Mouse (Mus musculus): ENCODE results near the gene Pycr1. TPM values are rescaled to one million over a fixed set of nuclear protein-coding genes. Genes with fewer than 3 reads are reported as not detected.

Gene Pycr1
- total and polyA plus RNA-seq, 2 experiments, result 0.61 to 2.6 TPM

GRCm38 (mm10) chr11:120657301-120657700 is 13.7 kb upstream of the Pycr1 start:
- Histone ChIP-seq H3K27ac (replicated peaks; ENCODE audit: insufficient read depth, low read depth, low read length) (no peak overlapping the region), H3K4me3 (ENCODE audit: insufficient read depth, low read depth, low read length) (no peak overlapping the region), H3K9ac (ENCODE audit: low read depth, low read length) (no peak overlapping the region), H3K79me2 (ENCODE audit: control insufficient read depth, insufficient read depth, low read length) (no peaks in the 10 kb centered on the region), H3K27me3 (ENCODE audit: control insufficient read depth, insufficient read depth, low read length) (no peaks in the 10 kb centered on the region), H3K4me1 (ENCODE audit: control insufficient read depth, insufficient read depth, low read length) (0 out of 2 replicates have a peak, but pooled peaks cover 3% of the 10 kb centered on the region), H3K36me3 (ENCODE audit: control insufficient read depth, insufficient read depth, low read length) (no peaks in the 10 kb centered on the region; the same call in 1 of the 2 replicates)
- no peak for TF ChIP-seq POLR2A (IDR thresholded peaks at IDR 0.05; ENCODE audit: extremely low read depth, insufficient read depth, low read length)
- no peak for TF ChIP-seq CTCF (IDR thresholded peaks at IDR 0.05; ENCODE audit: low read depth, low read length)
- peak; percentile 49 for DNase-seq (ENCODE audit: extremely low read depth, low read depth, low spot score)
- WGBS, result 29% methylated on average over 4 of the region's 4 CpGs

GRCm38 (mm10) chr11:120654741-120655140 is 11.2 kb upstream of the Pycr1 start:
- Histone ChIP-seq H3K27me3 (ENCODE audit: control insufficient read depth, insufficient read depth, low read length) (no peaks in the 10 kb centered on the region), H3K9ac (ENCODE audit: low read depth, low read length) (no peak overlapping the region), H3K36me3 (ENCODE audit: control insufficient read depth, insufficient read depth, low read length) (no peaks in the 10 kb centered on the region; the same call in 1 of the 2 replicates), H3K79me2 (ENCODE audit: control insufficient read depth, insufficient read depth, low read length) (no peaks in the 10 kb centered on the region), H3K4me3 (ENCODE audit: insufficient read depth, low read depth, low read length) (no peak overlapping the region), H3K4me1 (ENCODE audit: control insufficient read depth, insufficient read depth, low read length) (no peaks in the 10 kb centered on the region), H3K27ac (replicated peaks; ENCODE audit: insufficient read depth, low read depth, low read length) (no peak overlapping the region)
- DNase-seq (ENCODE audit: extremely low read depth, low read depth, low spot score), result peak; percentile 55
- WGBS, result 72% methylated on average over 3 of the region's 3 CpGs
- TF ChIP-seq CTCF (IDR thresholded peaks at IDR 0.05; ENCODE audit: low read depth, low read length), result no peak
- TF ChIP-seq POLR2A (IDR thresholded peaks at IDR 0.05; ENCODE audit: extremely low read depth, insufficient read depth, low read length), result no peak

- DNase-seq (ENCODE audit: extremely low read depth, low read depth, low spot score), result peak; percentile 45
- no peak for TF ChIP-seq POLR2A (IDR thresholded peaks at IDR 0.05; ENCODE audit: extremely low read depth, insufficient read depth, low read length)
- peak; percentile 51; the same call in 1 of the 2 replicates for TF ChIP-seq CTCF (IDR thresholded peaks at IDR 0.05; ENCODE audit: low read depth, low read length)
- no peak overlapping the region for H3K27ac ChIP-seq (replicated peaks; ENCODE audit: insufficient read depth, low read depth, low read length)
- H3K4me3 ChIP-seq (ENCODE audit: insufficient read depth, low read depth, low read length), result no peak overlapping the region
- no peaks in the 10 kb centered on the region for H3K27me3 ChIP-seq (ENCODE audit: control insufficient read depth, insufficient read depth, low read length)
- H3K36me3 ChIP-seq (ENCODE audit: control insufficient read depth, insufficient read depth, low read length), result no peaks in the 10 kb centered on the region; the same call in 1 of the 2 replicates
- no peaks in the 10 kb centered on the region for H3K79me2 ChIP-seq (ENCODE audit: control insufficient read depth, insufficient read depth, low read length)
- WGBS, result 74% methylated on average over 3 of the region's 3 CpGs
- H3K4me1 ChIP-seq (ENCODE audit: control insufficient read depth, insufficient read depth, low read length), result no peaks in the 10 kb centered on the region
- no peak overlapping the region for H3K9ac ChIP-seq (ENCODE audit: low read depth, low read length)
Measured at GRCm38 (mm10) chr11:120651872-120652271, 8.3 kb upstream of the Pycr1 start.

GRCm38 (mm10) chr11:120648001-120648476 is 4.5 kb upstream of the Pycr1 start, which contains the start of gene Myadml2:
Gene Myadml2, minus strand, starts transcription at chr11:120648158.
- H3K9ac ChIP-seq (ENCODE audit: low read depth, low read length), result no peak within 1 kb of the TSS
- H3K4me3 ChIP-seq (ENCODE audit: insufficient read depth, low read depth, low read length), result no peak within 1 kb of the TSS
- 12% methylated on average over 13 of the region's 13 CpGs for WGBS
- no peak within 1 kb of the TSS for H3K27ac ChIP-seq (replicated peaks; ENCODE audit: insufficient read depth, low read depth, low read length)
- no peaks in the 10 kb centered on the region for H3K27me3 ChIP-seq (ENCODE audit: control insufficient read depth, insufficient read depth, low read length)
- H3K36me3 ChIP-seq (ENCODE audit: control insufficient read depth, insufficient read depth, low read length), result no peaks in the 10 kb centered on the region
- H3K79me2 ChIP-seq (ENCODE audit: control insufficient read depth, insufficient read depth, low read length), result no peaks in the 10 kb centered on the region
- DNase-seq (ENCODE audit: extremely low read depth, low read depth, low spot score), result no peak
- TF ChIP-seq CTCF (IDR thresholded peaks at IDR 0.05; ENCODE audit: low read depth, low read length) (no peak), POLR2A (IDR thresholded peaks at IDR 0.05; ENCODE audit: extremely low read depth, insufficient read depth, low read length) (no peak)
- peaks cover under 1% of the 10 kb centered on the region; the same call in 1 of the 2 replicates for H3K4me1 ChIP-seq (ENCODE audit: control insufficient read depth, insufficient read depth, low read length)

GRCm38 (mm10) chr11:120647047-120647830 is 3.7 kb upstream of the Pycr1 start:
- TF ChIP-seq POLR2A (IDR thresholded peaks at IDR 0.05; ENCODE audit: extremely low read depth, insufficient read depth, low read length), result no peak
- no peak for TF ChIP-seq CTCF (IDR thresholded peaks at IDR 0.05; ENCODE audit: low read depth, low read length)
- no peaks in the 10 kb centered on the region for H3K36me3 ChIP-seq (ENCODE audit: control insufficient read depth, insufficient read depth, low read length)
- H3K27me3 ChIP-seq (ENCODE audit: control insufficient read depth, insufficient read depth, low read length), result no peaks in the 10 kb centered on the region
- no peak for DNase-seq (ENCODE audit: extremely low read depth, low read depth, low spot score)
- H3K79me2 ChIP-seq (ENCODE audit: control insufficient read depth, insufficient read depth, low read length), result no peaks in the 10 kb centered on the region
- peaks cover 5% of the 10 kb centered on the region; the same call in 1 of the 2 replicates for H3K4me1 ChIP-seq (ENCODE audit: control insufficient read depth, insufficient read depth, low read length)
- no peak overlapping the region for H3K27ac ChIP-seq (replicated peaks; ENCODE audit: insufficient read depth, low read depth, low read length)
- 91% methylated on average over 35 of the region's 35 CpGs for WGBS
- H3K9ac ChIP-seq (ENCODE audit: low read depth, low read length), result no peak overlapping the region
- no peak overlapping the region for H3K4me3 ChIP-seq (ENCODE audit: insufficient read depth, low read depth, low read length)
